Mouse (Mus musculus) hindbrain, postnatal 0 days (tissue): Measurements from ENCODE around the gene Lgals3bp. TPM values are rescaled to one million over a fixed set of nuclear protein-coding genes. Genes with fewer than 3 reads are reported as not detected.

Source experiments
- ATAC-seq: fragments of 200-750 bp; cut with Nextera tagmentation; 2 replicates; pipeline ENCODE4 v1.8.0; 2017; ENCODE audit warnings: mild to moderate bottlenecking, moderate TSS enrichment, moderate library complexity
- DNase-seq: peaks from one replicate; pipeline ENCODE4 v3.0.0-alpha.2; 2015; ENCODE audit warnings: low spot score
- H3K27ac ChIP-seq: fragments of 300-500 bp; sonication (generic); 2 replicates; pipeline ENCODE4 v1.5.1; 2014; ENCODE audit warnings: mild to moderate bottlenecking
- H3K27me3 ChIP-seq: fragments of 300-500 bp; sonication (generic); 2 replicates; pipeline ENCODE4 v1.6.1; 2014; ENCODE audit warnings: low read length, mixed read lengths; ENCODE audit not compliant: insufficient read depth
- H3K36me3 ChIP-seq: fragments of 300-500 bp; sonication (generic); 2 replicates; pipeline ENCODE4 v1.6.1; 2014; ENCODE audit warnings: low read length, mixed read lengths; ENCODE audit not compliant: insufficient read depth
- H3K4me1 ChIP-seq: fragments of 300-500 bp; sonication (generic); 2 replicates; pipeline ENCODE4 v1.6.1; 2014; ENCODE audit warnings: antibody characterized with exemption, low read length, mixed read lengths; ENCODE audit not compliant: insufficient read depth
- H3K4me2 ChIP-seq: fragments of 300-500 bp; sonication (generic); 2 replicates; pipeline ENCODE4 v1.6.1; 2014; ENCODE audit warnings: low read depth, mild to moderate bottlenecking, low read length, moderate library complexity, mixed read lengths
- H3K4me3 ChIP-seq: fragments of 300-500 bp; sonication (generic); 2 replicates; pipeline ENCODE4 v1.5.1; 2014; ENCODE audit warnings: low read length
- H3K9ac ChIP-seq: fragments of 300-500 bp; sonication (generic); replicated peaks from 2 replicates; pipeline ENCODE4 v1.6.1; 2014; ENCODE audit warnings: mild to moderate bottlenecking, low read length, moderate library complexity, mixed read lengths
- H3K9me3 ChIP-seq: fragments of 300-500 bp; sonication (generic); 2 replicates; pipeline ENCODE4 v1.6.1; 2016; ENCODE audit warnings: low read length, mixed read lengths
- CTCF ChIP-seq: IDR thresholded peaks from 2 replicates; pipeline ENCODE4 v1.5.1; 2016; ENCODE audit warnings: antibody characterized with exemption, control low read depth, low read depth
- WGBS: fragments of 180-500 bp; shearing (Covaris S2); extraction: QIAGEN DNeasy Blood & Tissue Kit; methylation state at CpG from one replicate; pipeline ENCODE4 v1.1.7; 2014; 5-methylcytosine and 5-hydroxymethylcytosine counted together
- polyA plus RNA-seq: library from polyadenylated mRNA; unstranded; fragments of >200 nt; fragmentation: Nextera tagmentation; extraction: Ambion mirVana; gene quantifications from 2 replicates; pipeline ENCODE4 v1.2.1, GENCODE M21; 2015
- total RNA-seq: library from RNA; depleted of rRNA; stranded (reverse); fragments of >200 nt; gene quantifications from 2 replicates; pipeline ENCODE4 v1.2.3, GENCODE M21; 2014

Lgals3bp gene
- total and polyA plus RNA-seq, 2 experiments from 2014 or later, result 18.5 to 25.5 TPM

DNA sequence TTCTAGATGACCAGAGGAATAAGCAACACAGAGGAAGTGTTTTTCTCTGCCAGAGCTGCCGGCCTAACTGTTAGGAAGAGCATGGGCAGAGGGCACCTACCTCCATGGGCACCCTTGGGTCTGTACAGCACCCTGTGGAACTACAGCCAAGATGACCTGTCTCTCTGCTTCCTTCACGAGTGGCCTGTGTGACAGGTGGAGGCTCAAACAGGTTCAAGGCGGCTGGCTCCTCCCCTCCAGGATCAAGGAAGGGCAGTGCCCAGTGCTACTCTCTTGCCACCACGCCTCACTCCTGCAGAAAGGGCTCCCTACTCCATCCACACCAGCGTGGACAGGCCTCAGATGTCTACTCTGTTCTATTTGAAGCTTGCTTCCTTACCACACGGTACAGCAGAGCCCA is 13.7 kb upstream of the Lgals3bp start:
- WGBS, result 78% methylated on average over 6 of the region's 6 CpGs
- Histone ChIP-seq H3K4me3 (no peak overlapping the region), H3K4me1 (peaks cover 19% of the 10 kb centered on the region; the same call in 1 of the 2 replicates), H3K27ac (no peak overlapping the region), H3K27me3 (no peaks in the 10 kb centered on the region), H3K4me2 (no peak overlapping the region), H3K36me3 (peaks cover 7% of the 10 kb centered on the region; the same call in 1 of the 2 replicates), H3K9ac (no peak overlapping the region), H3K9me3 (no peaks in the 10 kb centered on the region)
- ATAC-seq, result no peak
- no peak for DNase-seq
- no peak for TF ChIP-seq CTCF

DNA sequence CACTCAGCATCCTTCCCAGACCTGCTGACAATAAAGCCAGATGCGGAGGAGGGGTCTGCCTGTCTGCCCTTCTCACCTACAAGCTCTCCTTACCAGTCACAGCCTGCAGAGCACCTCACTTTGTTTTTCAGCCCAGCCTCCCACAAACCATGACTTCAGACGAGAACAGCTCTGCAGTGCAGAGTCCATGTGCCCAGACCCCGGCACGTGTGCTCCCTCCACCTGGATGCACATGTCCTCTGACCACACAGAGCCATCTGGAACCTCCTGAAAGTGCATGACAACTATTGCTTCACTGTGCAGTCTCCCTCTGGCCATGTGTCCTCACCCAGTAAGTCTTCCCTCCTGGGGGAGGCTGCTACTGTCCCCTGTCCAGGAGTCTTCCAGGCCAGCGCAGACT is 12.4 kb upstream of the Lgals3bp start:
- Histone ChIP-seq H3K9ac (no peak overlapping the region), H3K4me3 (no peak overlapping the region), H3K27me3 (no peaks in the 10 kb centered on the region), H3K4me2 (no peak overlapping the region), H3K27ac (no peak overlapping the region), H3K9me3 (no peaks in the 10 kb centered on the region), H3K36me3 (peaks cover 10% of the 10 kb centered on the region; the same call in 1 of the 2 replicates), H3K4me1 (peaks cover 19% of the 10 kb centered on the region; the same call in 1 of the 2 replicates)
- ATAC-seq (no peak), DNase-seq (no peak)
- 93% methylated on average over 5 of the region's 5 CpGs for WGBS
- TF ChIP-seq CTCF, result no peak

DNA sequence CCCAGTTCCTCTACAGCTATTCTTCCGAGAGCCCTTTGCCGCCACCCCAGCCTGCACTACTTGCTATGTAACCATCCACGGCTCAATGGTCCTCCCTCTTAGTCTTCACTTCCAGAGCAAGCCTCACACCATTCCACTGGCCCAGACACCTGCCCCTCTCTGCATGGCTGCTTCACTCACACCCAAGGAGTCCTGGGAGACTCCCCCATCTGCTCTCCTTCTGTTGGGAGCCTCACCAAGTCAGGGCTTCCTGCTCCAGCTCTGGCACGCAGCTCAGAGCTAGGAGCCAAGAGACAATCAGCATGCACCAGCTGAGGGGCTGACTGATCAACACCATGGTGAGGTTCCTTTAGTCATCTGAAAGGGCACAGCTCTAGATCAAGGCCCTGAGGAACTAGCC is 11.2 kb upstream of the Lgals3bp start:
- no peak for TF ChIP-seq CTCF
- no peak overlapping the region for H3K9ac ChIP-seq
- no peak overlapping the region for H3K4me2 ChIP-seq
- H3K27ac ChIP-seq, result no peak overlapping the region
- peaks cover 15% of the 10 kb centered on the region; the same call in 1 of the 2 replicates for H3K36me3 ChIP-seq
- peak; percentile 50 for DNase-seq
- WGBS, result 56% methylated on average over 4 of the region's 4 CpGs
- H3K9me3 ChIP-seq, result no peaks in the 10 kb centered on the region
- H3K4me3 ChIP-seq, result no peak overlapping the region
- no peak for ATAC-seq
- peaks cover 17% of the 10 kb centered on the region; the same call in 1 of the 2 replicates for H3K4me1 ChIP-seq
- no peaks in the 10 kb centered on the region for H3K27me3 ChIP-seq

DNA sequence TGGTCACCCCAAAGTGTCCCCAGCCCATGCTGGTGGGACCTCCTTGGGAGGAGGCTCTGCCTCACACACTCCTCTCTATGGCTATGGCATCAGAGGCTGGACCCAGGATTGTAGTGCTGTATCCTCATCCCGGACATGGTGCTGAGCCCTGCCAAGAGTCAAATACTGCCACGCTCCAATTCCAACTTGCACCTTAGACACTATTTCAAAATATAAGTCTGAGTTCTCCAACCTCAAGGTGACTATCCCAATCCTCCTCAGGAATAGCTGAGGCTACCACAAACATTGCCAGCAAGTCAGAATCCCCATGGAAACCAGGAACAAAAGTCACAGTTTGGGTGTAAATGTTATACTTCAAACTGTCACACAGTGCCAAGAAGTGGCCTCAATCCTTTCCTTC is 10.7 kb upstream of the Lgals3bp start:
- Histone ChIP-seq H3K4me1 (0 out of 2 replicates have a peak, but pooled peaks cover 13% of the 10 kb centered on the region), H3K27me3 (no peaks in the 10 kb centered on the region), H3K4me3 (no peak overlapping the region), H3K27ac (no peak overlapping the region), H3K36me3 (peaks cover 20% of the 10 kb centered on the region; the same call in 1 of the 2 replicates), H3K9ac (no peak overlapping the region), H3K9me3 (no peaks in the 10 kb centered on the region), H3K4me2 (no peak overlapping the region)
- ATAC-seq (no peak), DNase-seq (no peak)
- WGBS, result 67% methylated on average over 2 of the region's 2 CpGs
- TF ChIP-seq CTCF, result no peak

DNA sequence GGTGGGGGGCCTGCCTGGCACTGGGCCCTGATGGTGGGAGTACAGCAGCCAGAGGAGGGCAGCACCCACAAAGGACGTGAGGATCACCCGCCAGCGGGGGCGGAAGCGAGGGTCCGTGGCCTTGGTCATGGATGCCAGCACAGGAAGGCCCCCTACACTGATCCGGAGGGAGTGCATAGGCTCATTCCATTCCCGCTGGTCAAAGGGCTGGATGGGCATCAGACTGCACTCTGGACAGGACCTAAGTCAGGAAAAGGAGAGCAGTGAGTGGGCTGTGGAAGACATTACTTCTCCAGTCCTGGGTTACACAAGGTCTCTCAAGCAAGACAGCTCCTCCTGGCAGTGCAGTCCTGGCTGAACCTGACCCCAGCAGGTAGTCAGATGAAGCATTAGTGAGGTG is 9.4 kb upstream of the Lgals3bp start:
- H3K27me3 ChIP-seq, result no peaks in the 10 kb centered on the region
- WGBS, result 91% methylated on average over 8 of the region's 8 CpGs
- TF ChIP-seq CTCF, result no peak
- H3K4me3 ChIP-seq, result no peak overlapping the region
- H3K9me3 ChIP-seq, result no peaks in the 10 kb centered on the region
- H3K4me1 ChIP-seq, result 0 out of 2 replicates have a peak, but pooled peaks cover 13% of the 10 kb centered on the region
- H3K4me2 ChIP-seq, result no peak overlapping the region
- no peak for DNase-seq
- peaks cover 31% of the 10 kb centered on the region for H3K36me3 ChIP-seq
- H3K9ac ChIP-seq, result no peak overlapping the region
- no peak for ATAC-seq
- no peak overlapping the region for H3K27ac ChIP-seq

DNA sequence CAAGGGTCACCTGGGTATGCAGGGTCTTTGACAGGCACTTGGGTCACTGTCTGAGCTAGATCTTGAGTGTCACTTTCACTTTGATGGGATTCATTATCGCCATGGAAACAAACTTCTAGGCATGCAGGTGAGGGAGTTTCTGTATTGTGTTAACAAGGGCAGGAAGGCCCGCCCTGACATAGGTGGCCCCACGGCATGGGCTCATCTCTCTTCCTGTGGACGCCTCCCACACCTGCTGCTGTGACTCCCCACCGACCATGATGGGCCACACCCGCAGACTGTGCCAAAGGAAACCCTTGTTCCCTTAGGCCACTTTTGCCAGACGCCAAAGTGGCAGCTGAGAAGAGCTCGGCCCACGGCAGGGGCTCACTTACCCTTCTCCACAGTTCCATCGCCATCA is 8.6 kb upstream of the Lgals3bp start:
- 91% methylated on average over 10 of the region's 10 CpGs for WGBS
- Histone ChIP-seq H3K9me3 (no peaks in the 10 kb centered on the region), H3K4me1 (0 out of 2 replicates have a peak, but pooled peaks cover 6% of the 10 kb centered on the region), H3K4me2 (no peak overlapping the region), H3K27me3 (no peaks in the 10 kb centered on the region), H3K9ac (no peak overlapping the region), H3K27ac (no peak overlapping the region), H3K4me3 (no peak overlapping the region), H3K36me3 (peaks cover 31% of the 10 kb centered on the region)
- ATAC-seq (no peak), DNase-seq (no peak)
- no peak for TF ChIP-seq CTCF

DNA sequence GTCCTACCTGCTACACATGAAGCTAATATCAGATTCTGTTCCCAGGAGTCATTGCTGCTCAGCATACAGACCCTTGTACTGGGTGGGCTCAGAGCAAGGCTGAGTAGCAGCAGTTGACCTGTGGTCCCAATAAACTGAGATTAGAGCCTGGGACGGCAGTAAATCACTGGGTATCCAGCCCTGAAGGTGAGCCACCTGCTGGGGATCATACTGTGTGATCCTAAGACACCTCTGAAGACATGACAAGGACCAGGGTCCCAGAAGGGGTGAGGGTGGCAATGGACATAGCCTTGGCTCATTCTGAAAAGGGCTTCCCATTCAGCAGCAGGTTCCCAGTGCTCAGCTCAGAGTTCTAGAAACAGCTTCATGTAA is 8.2 kb upstream of the Lgals3bp start:
- Histone ChIP-seq H3K4me3 (no peak overlapping the region), H3K4me1 (0 out of 2 replicates have a peak, but pooled peaks cover 6% of the 10 kb centered on the region), H3K9ac (no peak overlapping the region), H3K36me3 (peaks cover 31% of the 10 kb centered on the region), H3K27me3 (no peaks in the 10 kb centered on the region), H3K9me3 (no peaks in the 10 kb centered on the region), H3K27ac (no peak overlapping the region), H3K4me2 (no peak overlapping the region)
- 70% methylated on average over 1 of the region's 1 CpGs for WGBS
- no peak for TF ChIP-seq CTCF
- DNase-seq, result no peak
- ATAC-seq, result no peak
